Mouse (Mus musculus): Measurements from ENCODE around the gene Cdc42ep5. TPM values are rescaled to one million over a fixed set of nuclear protein-coding genes. Genes with fewer than 3 reads are reported as not detected.
"Not testable (repeated sequence)": the region's sequence is repeated elsewhere in the genome, so short reads cannot be mapped to it uniquely, and the experiment has no call there.

Cdc42ep5 gene
- 26.5 and 26.7 TPM in 2 replicates for polyA plus RNA-seq (2015; fragmentation: Nextera tagmentation; extraction: Ambion mirVana)

DNA sequence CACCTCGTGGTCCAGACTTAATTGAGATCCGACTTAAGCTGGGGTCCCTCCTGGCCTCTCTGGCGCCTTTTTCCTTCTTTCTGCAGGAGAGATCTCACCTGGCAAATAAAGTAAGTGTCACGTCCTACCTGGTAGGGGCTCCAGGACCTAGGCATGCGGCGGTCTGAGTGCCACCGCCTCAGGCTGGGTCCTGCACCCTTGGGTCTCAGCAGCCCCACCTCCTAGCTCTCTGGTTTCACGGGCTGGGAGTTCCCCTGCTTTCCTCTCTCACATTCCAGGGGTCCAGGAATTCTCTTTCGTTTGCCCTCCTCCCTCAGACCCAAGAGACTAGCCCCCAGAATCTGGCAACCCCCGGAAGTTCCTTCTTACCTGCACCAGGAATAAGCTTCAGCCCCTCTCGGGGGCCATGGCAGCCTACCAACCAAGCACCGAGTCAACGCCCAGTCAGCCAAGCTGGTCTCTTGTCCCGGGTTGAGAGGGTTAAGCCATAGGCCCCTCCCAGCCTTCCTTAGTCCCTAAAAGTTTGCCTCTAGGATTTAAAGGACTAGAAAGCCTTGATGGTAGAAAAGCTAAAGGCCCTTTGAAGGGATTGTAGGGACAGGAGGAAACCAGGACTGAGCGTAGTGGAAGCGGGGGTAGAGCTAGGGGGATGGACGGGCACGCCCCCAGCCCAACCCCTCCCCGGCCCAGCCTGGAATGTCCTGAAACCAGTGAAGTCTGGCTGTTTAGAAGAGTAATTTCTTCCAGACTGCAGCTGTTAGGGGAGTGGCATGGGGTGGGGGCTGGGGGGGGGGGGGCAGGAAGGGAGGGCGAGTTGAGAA lies at the start of gene Cdc42ep5:
Cdc42ep5 (minus strand) TSS at position 771 of the 821 bp plus-strand sequence.
- H3K9ac ChIP-seq, result peak within 1 kb of the TSS; percentile 82
- no peaks in the 10 kb centered on the region for H3K27me3 ChIP-seq (replicated peaks)
- peak within 1 kb of the TSS; percentile 86 for H3K27ac ChIP-seq (replicated peaks)
- H3K4me3 ChIP-seq, result peak within 1 kb of the TSS; percentile 65
- H3K4me2 ChIP-seq, result peak within 1 kb of the TSS; percentile 77
- no peaks in the 10 kb centered on the region for H3K36me3 ChIP-seq
- ATAC-seq (ENCODE audit: extremely low read depth, insufficient number of reproducible peaks, low FRiP score, low TSS enrichment), result peak; percentile 73
- peaks cover 22% of the 10 kb centered on the region for H3K4me1 ChIP-seq
- no peaks in the 10 kb centered on the region for H3K9me3 ChIP-seq
- WGBS, result 2% methylated on average over 19 of the region's 20 CpGs

DNA sequence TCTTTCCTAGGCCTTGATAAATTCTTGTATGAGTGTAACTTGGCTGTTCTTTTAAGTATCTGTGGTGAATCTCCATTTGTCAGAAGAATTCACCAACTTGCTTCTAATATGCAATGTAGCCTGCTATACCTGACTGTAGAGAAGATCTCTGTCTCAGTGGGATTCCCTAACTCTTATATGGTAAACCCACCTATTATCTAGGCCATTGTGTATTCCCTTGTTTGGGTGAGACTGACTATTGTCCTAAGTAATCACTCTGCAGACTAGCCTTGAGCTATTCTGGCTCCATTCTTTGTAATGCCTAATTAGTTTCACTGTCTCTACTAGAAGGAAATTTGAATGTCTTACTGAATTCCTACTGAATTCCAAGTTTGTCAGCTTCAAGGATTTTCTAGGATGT lies 48.8 kb upstream of the Cdc42ep5 start:
- H3K4me1 ChIP-seq; H3K27me3 ChIP-seq (replicated peaks); H3K9ac ChIP-seq; H3K36me3 ChIP-seq; H3K4me3 ChIP-seq; H3K27ac ChIP-seq (replicated peaks); H3K4me2 ChIP-seq; ATAC-seq (ENCODE audit: extremely low read depth, insufficient number of reproducible peaks, low FRiP score, low TSS enrichment); H3K9me3 ChIP-seq: not testable (repeated sequence)

DNA sequence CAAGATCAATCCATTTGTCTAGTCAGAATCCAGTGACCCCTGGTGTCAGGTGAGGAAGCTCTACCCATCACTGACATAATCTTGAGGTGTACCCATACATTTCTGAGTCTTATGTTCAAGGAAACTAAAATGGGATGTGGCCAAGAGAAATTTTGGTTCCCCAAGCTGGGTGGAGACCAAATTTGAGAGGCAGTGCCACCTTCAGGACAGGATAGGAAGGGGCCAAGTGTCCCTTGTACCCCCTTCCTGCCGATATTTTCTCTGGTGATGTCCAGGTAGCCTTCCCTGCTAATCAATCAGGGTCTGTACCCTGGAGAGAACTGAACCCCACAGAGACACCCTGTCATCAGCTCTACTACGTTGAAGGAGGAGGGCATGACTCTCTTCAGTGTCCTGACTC lies 44.0 kb upstream of the Cdc42ep5 start:
- Histone ChIP-seq H3K27ac (replicated peaks) (no peak overlapping the region), H3K9ac (no peak overlapping the region), H3K4me1 (no peaks in the 10 kb centered on the region), H3K4me3 (no peak overlapping the region), H3K27me3 (replicated peaks) (no peaks in the 10 kb centered on the region), H3K36me3 (no peaks in the 10 kb centered on the region), H3K9me3 (no peaks in the 10 kb centered on the region), H3K4me2 (no peak overlapping the region)
- 32% methylated on average over 2 of the region's 2 CpGs for WGBS
- ATAC-seq (ENCODE audit: extremely low read depth, insufficient number of reproducible peaks, low FRiP score, low TSS enrichment), result no peak

DNA sequence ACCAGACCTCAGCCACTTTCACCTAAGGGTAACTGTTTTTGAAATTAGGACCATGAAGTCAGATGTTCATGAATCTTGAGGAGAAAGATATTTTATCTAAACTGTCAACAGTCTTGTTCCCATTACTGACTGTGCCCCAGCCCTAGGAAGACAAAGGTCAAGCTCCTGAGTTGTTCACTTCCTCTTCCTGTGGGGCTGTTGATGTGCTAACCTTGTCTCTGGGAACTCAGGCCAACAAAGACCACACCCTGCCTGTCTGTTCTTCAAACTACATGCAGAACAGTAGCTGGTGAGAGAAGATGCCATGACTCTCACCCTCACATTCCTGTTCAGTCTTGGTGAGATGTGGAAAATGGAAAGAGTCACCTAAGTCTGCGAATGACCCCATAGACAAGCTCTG lies 42.5 kb upstream of the Cdc42ep5 start:
- 69% methylated on average over 1 of the region's 1 CpGs for WGBS
- Histone ChIP-seq H3K27ac (replicated peaks) (no peak overlapping the region), H3K4me2 (no peak overlapping the region), H3K36me3 (no peaks in the 10 kb centered on the region), H3K4me3 (no peak overlapping the region), H3K9ac (no peak overlapping the region), H3K9me3 (peaks cover 3% of the 10 kb centered on the region; the same call in 1 of the 2 replicates), H3K4me1 (no peaks in the 10 kb centered on the region), H3K27me3 (replicated peaks) (no peaks in the 10 kb centered on the region)
- no peak for ATAC-seq (ENCODE audit: extremely low read depth, insufficient number of reproducible peaks, low FRiP score, low TSS enrichment)

DNA sequence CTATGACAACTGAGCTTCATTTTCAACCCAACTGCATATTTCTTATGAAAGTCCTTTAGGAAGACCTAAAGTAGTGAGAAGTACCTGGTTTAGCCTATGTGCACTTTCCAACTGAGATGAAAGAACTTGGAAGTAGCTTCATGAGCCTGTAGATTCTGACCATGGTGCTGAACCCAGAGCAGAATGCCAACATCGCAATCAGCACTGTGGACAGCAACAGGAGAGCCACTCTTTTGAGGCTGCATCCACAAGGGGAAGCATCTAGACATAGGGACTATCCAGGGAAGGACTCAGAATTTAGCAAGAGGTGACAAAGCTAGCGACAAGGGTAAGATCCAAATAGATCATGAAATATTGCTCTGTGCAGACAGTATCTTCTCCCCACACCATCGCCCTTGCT lies 13.8 kb upstream of the Cdc42ep5 start:
- H3K9me3 ChIP-seq, result no peaks in the 10 kb centered on the region
- H3K27me3 ChIP-seq (replicated peaks), result no peaks in the 10 kb centered on the region
- no peak overlapping the region for H3K9ac ChIP-seq
- 41% methylated on average over 3 of the region's 3 CpGs for WGBS
- no peaks in the 10 kb centered on the region for H3K4me1 ChIP-seq
- H3K4me2 ChIP-seq, result no peak overlapping the region
- no peak; the same call in 1 of the 2 replicates for ATAC-seq (ENCODE audit: extremely low read depth, insufficient number of reproducible peaks, low FRiP score, low TSS enrichment)
- H3K27ac ChIP-seq (replicated peaks), result no peak overlapping the region
- no peak overlapping the region for H3K4me3 ChIP-seq
- H3K36me3 ChIP-seq, result no peaks in the 10 kb centered on the region

DNA sequence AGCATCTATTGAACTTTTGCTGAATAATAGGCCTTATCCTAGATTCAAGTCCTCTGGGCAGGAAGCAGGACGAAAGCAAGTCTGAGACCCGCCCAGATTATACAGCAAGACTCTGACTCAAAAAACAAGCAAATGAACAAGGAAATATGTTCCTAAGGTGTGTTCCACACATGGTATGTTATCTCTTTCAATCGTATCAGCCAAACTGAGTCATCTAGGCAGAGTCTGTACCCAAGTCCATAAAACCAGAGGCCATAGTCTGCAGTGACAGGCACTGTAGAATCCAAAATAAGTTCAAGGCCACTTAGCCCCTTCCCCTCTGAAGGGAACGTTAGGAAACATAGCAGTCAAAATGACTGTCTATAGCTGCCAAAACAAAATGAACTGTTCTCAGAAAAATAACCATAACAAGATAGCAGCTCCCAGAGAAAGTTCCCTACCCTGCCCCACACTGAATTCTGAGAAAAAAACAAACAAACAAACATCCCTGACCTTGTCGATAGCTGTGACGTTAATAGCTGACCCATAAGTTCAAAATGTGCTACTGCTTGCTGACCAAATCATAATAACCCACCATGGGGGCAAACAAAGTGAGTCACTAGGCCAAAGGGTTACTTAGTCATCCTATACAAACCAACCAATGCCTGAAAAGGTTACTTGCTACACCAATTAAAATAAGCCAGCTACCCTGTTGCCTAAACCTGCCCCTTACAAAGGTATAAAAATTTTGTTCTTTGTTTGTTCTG lies 5.7 kb upstream of the Cdc42ep5 start:
- ATAC-seq (ENCODE audit: extremely low read depth, insufficient number of reproducible peaks, low FRiP score, low TSS enrichment), result no peak
- 61% methylated on average over 6 of the region's 6 CpGs for WGBS
- no peaks in the 10 kb centered on the region for H3K9me3 ChIP-seq
- no peaks in the 10 kb centered on the region for H3K27me3 ChIP-seq (replicated peaks)
- peaks cover 2% of the 10 kb centered on the region for H3K4me1 ChIP-seq
- H3K4me3 ChIP-seq, result no peak overlapping the region
- no peak overlapping the region for H3K27ac ChIP-seq (replicated peaks)
- H3K4me2 ChIP-seq, result no peak overlapping the region
- H3K36me3 ChIP-seq, result no peaks in the 10 kb centered on the region
- H3K9ac ChIP-seq, result no peak overlapping the region

DNA sequence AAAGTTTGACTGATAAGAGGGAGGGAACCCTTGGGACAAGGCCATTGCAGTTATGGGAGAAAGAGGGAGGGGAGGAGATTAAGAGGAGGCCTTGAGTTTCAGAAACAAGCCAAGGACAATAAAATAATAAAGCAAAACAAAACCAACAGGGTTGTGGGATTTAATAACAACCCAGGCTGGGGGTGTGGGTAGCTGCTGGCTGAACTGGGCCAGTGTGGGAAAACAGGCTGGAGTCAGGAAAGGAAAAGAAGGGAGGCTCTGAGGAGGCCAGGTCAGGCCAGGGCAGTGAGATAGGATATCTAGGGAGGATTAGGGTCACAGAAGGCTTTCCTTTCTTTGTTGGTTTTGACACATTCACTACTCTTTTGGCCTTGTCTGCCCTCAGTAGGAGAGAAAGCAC lies 2.4 kb upstream of the Cdc42ep5 start:
- H3K27ac ChIP-seq (replicated peaks), result no peak overlapping the region
- H3K4me2 ChIP-seq, result no peak overlapping the region
- no peak for ATAC-seq (ENCODE audit: extremely low read depth, insufficient number of reproducible peaks, low FRiP score, low TSS enrichment)
- no peak overlapping the region for H3K9ac ChIP-seq
- H3K4me1 ChIP-seq, result peaks cover 22% of the 10 kb centered on the region
- no peak overlapping the region for H3K4me3 ChIP-seq
- H3K9me3 ChIP-seq, result no peaks in the 10 kb centered on the region
- H3K27me3 ChIP-seq (replicated peaks), result no peaks in the 10 kb centered on the region
- H3K36me3 ChIP-seq, result no peaks in the 10 kb centered on the region

DNA sequence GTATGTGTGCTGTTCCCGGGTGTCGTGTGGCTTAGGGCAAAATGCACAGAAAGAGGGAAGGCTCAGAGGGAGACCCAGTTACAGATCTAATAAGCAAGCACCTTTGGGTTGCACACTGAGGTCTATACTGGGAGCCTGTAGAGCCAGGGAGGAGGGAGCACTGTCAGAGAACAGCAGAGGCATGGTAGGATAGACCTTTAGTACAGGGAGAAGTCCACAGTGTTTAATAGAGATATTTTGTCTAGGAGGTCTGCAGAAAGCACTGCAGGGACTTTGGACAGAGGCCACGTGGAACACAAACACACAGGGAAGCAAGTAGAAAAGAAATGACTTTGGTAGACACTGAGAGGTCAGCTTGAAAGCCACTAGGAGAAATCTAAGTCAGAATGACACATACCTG lies 626 bp upstream of the Cdc42ep5 start:
- peak overlapping the region; percentile 65 for H3K4me3 ChIP-seq
- peak overlapping the region; percentile 77 for H3K4me2 ChIP-seq
- no peak for ATAC-seq (ENCODE audit: extremely low read depth, insufficient number of reproducible peaks, low FRiP score, low TSS enrichment)
- no peaks in the 10 kb centered on the region for H3K36me3 ChIP-seq
- peaks cover 22% of the 10 kb centered on the region for H3K4me1 ChIP-seq
- peak overlapping the region; percentile 58; the same call in 1 of the 2 replicates for H3K9ac ChIP-seq
- H3K9me3 ChIP-seq, result no peaks in the 10 kb centered on the region
- no peaks in the 10 kb centered on the region for H3K27me3 ChIP-seq (replicated peaks)
- 14% methylated on average over 3 of the region's 3 CpGs for WGBS
- peak overlapping the region; percentile 86 for H3K27ac ChIP-seq (replicated peaks)

DNA sequence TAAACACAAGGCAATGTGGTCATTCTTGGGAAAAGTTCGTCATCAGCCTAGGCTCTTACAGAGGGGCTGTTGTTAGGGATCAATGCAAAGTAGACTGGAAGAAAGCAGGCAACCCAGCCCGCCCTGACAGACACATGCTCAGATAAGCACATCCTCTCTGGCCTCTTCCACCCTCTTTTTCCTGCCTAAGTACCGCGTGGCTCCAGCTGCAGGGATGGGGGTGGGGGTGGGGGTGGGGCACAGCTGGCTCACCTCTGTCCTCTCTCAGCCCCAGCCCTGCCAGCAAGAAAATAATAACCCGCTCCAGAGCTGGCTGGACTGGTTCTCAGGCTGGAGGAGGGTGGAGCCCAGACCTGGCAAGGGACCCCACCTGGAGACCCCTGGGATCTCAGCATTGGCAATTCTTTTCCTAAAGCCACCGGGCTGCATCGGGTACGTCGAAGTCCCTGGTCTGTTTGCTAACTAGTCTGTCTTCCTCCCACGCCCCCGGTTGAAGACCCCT lies 1.0 kb downstream of the Cdc42ep5 start:
- H3K9me3 ChIP-seq, result no peaks in the 10 kb centered on the region

DNA sequence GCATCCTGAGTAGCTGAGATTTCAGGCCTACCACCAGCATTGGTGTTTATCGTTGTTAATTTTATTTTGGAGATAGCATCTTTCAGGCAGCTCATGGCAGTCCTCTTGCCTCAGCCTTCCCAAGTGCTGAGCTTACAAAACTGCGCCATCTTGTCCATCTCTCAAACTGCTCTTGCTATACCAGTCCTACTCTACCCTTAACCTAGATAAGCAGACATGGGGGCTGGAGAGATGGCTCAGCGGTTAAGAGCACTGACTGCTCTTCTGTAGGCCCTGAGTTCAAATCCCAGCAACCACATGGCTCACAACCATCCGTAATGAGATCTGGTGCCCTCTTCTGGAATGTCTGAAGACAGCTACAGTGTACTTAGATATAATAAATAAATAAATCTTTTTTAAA lies 3.1 kb downstream of the Cdc42ep5 start:
- H3K9me3 ChIP-seq; ATAC-seq (ENCODE audit: extremely low read depth, insufficient number of reproducible peaks, low FRiP score, low TSS enrichment); H3K27me3 ChIP-seq (replicated peaks); H3K36me3 ChIP-seq; H3K9ac ChIP-seq; H3K4me3 ChIP-seq; H3K27ac ChIP-seq (replicated peaks); H3K4me2 ChIP-seq: not testable (repeated sequence)
- 87% methylated on average over 4 of the region's 4 CpGs for WGBS
- peaks cover 22% of the 10 kb centered on the region for H3K4me1 ChIP-seq

More for the DNA sequence above, 1.0 kb downstream of the Cdc42ep5 start:
- H3K27ac ChIP-seq (replicated peaks), result peak overlapping the region; percentile 86
- H3K36me3 ChIP-seq, result no peaks in the 10 kb centered on the region
- H3K4me3 ChIP-seq, result peak overlapping the region; percentile 65
- WGBS, result 2% methylated on average over 11 of the region's 11 CpGs
- no peaks in the 10 kb centered on the region for H3K27me3 ChIP-seq (replicated peaks)
- peak overlapping the region; percentile 82 for H3K9ac ChIP-seq
- peak; percentile 53 for ATAC-seq (ENCODE audit: extremely low read depth, insufficient number of reproducible peaks, low FRiP score, low TSS enrichment)
- peaks cover 22% of the 10 kb centered on the region for H3K4me1 ChIP-seq
- H3K4me2 ChIP-seq, result peak overlapping the region; percentile 77

DNA sequence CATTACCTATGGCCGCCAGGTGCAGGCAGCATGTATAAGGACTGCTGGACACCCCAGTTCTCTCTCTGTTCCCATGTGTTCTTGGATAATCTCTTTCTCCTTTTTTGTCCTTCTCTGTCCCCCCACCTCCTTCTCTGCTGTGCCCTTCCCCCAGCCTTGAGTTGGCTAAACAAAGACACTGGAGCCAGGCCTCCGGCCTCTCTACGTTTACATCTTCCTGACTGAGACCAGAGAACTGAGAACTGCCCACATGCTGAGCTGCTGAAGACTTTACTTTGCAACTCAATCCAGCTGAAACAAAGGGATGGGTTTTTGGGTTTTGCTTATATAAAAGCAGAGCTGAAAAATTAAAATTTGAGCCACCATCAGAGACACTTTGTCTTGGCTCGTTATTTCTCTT lies 9.7 kb downstream of the Cdc42ep5 start:
- WGBS, result 29% methylated on average over 4 of the region's 4 CpGs
- no peak overlapping the region for H3K27ac ChIP-seq (replicated peaks)
- peaks cover 8% of the 10 kb centered on the region; the same call in 1 of the 2 replicates for H3K36me3 ChIP-seq
- peaks cover 23% of the 10 kb centered on the region for H3K27me3 ChIP-seq (replicated peaks)
- no peak overlapping the region for H3K9ac ChIP-seq
- no peaks in the 10 kb centered on the region for H3K9me3 ChIP-seq
- no peak overlapping the region for H3K4me3 ChIP-seq
- peaks cover 16% of the 10 kb centered on the region for H3K4me1 ChIP-seq
- ATAC-seq (ENCODE audit: extremely low read depth, insufficient number of reproducible peaks, low FRiP score, low TSS enrichment), result no peak
- no peak overlapping the region for H3K4me2 ChIP-seq
